Mouse (Mus musculus): ENCODE measurements around the gene Ptpn14.
A peak's percentile ranks its signal among the peaks of the same experiment; 100 is the strongest.

The Ptpn14 gene

DNA sequence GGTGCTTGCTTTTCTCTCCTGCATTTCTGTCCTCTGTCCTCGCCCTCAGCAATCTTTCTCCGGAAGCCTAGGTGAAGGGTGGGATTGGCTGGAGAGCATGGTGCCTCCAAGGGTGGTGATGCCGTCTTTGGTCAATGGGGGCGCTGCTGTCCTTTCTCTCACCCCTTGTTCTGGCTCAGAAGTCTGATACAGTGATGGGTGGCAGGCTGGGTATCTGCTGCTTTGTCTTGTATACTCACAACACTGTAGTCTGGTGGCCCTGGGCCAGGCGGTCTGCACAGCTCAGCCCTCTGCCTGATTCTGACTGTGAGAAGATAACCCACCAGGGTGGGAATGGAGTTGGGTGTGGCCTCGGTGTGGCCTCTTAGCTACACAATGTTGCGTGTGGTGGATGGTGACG is 142.5 kb downstream of the Ptpn14 start:
- no peak for DNase-seq

DNA sequence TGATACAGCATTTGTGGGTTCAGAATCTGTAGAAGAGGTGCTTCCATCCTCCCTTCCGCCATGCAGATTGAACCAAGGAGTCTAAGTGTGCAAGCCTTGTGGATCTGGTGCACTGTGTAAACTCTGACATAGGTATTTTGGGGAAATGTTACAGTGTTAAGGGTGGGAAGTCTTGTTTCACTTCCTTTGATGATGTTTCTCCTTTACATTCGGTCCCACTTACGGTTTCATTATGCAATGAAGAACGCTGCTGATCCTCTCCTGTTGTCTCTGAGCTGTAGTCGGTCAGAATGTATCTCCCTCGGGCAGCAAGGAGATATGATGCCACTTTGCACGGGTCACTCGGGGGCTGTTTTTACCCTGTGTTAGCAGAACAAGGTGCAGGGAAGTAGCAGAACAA is 143.6 kb downstream of the Ptpn14 start:
- DNase-seq, result no peak

DNA sequence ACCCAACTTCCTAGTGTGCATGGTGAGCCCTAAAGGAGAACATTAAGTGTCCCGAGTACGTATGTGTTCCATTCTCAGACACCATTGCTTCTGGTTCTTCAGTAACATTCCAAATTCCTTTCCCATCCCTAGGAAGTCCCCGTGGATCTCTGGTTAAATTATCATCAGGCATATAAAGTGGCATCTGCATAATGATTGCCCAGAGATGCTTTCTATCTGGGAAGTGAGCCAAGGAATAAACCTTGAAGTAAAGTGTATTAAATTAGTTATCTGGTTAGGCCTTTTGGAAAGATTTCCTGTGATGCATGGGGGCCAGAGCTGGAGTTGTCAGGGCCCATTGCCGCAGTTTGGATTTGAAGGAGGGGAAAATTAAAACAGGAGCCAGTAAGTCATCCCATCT is 144.0 kb downstream of the Ptpn14 start:
- DNase-seq, result no peak

DNA sequence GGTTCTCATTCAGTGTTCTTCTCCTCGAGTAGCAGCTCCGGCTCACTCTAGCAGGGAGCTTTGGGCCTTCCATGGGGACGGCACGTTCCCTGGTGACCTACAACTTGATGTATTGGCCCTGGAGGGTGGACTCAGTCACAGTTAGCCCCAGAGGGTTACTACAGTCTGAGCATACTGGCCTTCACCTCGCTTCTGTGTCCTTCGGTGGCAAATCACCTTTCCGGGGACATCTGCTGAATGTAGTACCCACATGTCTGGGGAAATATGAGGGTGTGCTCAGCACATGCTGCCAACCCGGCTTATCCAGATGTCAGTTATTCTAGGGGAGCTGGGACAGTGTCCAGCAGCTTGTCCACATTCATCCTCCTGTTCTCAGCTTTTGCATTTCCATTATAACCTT is 145.5 kb downstream of the Ptpn14 start:
- peak; percentile 27 for DNase-seq

DNA sequence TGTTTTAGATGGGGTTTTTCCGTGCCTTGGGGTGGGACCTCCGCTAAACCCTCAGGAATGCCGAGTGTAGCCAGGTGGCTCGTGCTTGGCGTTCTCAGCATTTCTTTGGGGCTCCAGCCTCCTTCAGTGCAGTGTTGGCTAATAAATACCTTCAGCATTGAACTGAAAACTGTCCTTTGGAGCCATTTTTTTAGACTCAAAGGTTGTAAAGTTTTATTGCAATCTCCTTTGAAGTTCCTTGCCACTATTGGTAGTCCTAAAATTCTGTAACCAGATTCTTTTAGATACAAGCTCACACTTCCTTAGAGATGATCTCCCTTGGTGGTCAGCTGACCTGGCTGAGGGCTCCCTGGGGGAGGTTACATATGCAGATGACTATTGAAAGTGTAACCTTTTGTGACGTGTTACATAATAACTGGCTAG is 147.4 kb downstream of the Ptpn14 start:
- peak; percentile 71 for DNase-seq

DNA sequence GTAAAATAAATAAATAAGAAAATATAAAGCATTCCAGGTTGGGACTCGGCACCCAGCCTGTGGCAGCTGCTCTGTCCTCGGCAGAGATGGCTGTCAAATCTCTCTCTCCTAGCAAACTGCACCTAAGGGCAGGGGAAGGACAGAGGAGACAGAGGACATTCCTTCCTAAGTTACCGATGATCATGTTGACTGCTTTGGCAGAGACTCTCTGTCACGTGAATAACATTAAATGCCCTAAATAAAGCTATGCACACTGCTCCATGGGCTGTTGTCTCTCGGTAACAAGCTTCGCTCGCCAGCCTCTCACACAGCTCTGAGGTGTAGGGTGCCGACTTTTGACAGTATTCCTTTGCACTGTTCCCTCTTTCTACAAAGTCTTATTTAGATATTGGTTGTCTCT is 148.1 kb downstream of the Ptpn14 start:
- DNase-seq, result no peak

DNA sequence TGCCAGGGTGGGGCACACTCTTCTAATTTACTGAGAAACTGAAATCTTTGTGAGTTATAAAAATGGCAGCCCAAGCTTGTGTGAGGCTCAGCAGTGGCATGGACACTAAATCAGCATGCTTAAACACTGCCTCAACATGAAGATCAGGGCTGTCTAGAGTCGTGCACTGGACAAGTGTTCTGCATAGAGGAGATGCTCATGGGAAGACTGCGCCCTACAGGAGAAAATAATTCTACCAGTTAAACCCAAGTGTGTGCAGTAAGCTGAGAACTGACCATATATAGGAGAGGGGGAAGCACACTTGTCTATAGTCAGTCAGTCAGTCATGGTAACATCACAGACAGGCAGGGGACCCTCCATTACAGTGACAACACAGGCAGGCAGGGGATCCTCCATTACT is 151.1 kb downstream of the Ptpn14 start:
- DNase-seq, result no peak

DNA sequence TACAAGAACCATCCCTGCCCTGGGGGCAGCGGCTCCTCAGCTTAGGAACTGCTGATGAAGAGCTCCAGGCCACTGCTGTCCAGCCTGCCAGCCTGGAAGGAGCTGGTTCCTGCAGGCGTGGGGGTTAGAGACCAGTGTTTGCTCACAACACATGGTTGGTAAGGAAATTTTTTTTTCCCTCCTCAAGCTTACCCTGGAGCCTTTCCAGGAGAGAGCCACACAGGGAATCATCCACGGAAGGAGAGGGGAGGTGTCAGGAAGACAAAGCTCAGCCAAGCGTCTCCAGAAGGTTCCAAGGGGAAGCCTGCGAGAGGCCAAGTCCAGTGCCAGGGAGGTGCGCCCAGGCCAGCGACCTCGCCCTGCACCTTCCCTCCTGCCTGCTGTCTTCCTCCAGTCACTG is 151.9 kb downstream of the Ptpn14 start:
- DNase-seq, result peak; percentile 77

DNA sequence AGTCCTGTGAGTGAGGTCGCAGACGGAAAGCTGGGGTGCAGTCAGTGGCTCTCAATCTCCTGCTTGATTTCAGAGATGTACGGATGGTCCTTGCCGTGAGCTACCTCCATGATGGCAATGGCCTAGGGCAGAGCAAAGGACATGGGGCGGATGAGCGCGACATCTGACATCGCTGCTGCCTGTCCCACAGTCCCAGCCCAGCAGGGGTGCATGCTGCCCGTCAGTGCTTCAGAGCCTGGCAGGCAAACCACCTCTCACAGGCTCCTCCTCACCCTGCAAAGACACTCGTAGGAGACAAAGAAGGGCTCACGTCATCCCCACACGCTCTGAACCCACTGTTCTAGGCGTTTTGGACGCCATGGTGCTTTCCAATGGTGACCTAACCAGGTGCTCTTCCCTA is 152.7 kb downstream of the Ptpn14 start:
- DNase-seq, result no peak

DNA sequence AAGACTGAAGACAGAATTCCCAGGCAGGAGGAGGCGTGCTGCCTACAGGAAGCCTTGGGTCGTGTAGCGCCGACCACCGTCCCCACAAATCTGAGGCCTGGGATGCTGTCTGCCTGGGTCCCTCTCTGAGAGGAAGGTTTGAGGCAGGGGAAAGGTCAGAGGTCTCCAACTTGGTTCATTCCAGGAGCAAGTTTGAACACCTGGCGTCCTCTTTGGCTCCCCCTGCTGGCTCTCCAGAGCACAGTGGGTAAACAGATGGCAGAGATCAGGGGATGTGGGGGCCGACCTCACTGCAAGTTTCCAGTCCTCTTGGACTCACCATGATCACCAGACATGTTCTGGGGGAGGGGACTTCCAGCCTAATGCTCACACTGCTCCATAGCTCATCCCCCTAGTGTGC is 154.8 kb downstream of the Ptpn14 start:
- DNase-seq, result no peak

DNA sequence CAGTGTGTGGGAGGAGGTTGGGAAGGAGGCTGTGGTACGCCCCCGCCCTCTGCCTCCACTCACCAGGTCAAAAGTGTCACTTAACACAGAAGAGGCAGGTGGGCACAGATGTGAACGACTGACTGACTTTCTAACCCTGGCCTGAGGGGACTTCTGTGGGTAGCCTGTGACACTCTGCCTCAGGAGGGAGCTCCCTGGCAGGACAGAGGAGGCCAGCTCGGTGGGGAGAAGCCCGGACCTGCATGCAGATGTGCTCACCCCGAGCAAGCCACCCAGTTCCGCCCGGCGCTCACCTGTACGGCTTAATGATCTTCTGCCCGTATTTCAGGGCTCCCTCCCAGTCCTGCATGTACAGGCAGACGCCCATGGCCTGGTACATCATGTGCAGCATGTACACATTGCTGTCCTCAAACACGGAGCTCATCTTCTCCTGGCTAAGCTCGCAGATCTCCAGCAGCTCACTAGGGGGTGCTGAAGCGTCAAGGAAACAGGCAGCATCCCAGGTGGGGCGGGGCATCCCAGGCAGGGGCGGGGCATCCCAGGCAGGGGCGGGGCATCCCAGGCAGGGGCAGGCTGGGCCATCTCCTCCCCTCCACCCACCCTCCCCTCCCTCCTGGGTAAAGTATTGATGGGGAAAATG is 155.6 kb downstream of the Ptpn14 start:
- DNase-seq, result peak; percentile 34

DNA sequence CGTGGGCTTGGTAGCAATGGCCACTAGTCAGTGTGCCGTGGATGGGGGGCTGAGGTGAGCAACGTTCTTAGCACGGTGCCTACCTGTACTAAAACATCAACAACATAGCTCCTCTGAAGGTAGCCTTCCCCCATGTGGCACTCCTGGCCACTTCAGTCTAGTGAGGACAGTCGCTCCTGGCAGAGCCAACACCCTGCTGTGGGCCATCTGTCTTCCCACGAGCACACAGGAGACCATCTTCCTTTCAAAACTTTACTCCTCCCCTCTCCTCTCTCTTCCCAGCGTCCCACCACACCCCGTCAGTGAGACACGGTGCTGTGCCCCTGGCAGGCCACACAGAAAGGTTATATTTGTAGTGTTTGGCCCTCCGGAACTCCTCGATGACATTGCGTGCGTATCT is 156.9 kb downstream of the Ptpn14 start:
- no peak for DNase-seq

DNA sequence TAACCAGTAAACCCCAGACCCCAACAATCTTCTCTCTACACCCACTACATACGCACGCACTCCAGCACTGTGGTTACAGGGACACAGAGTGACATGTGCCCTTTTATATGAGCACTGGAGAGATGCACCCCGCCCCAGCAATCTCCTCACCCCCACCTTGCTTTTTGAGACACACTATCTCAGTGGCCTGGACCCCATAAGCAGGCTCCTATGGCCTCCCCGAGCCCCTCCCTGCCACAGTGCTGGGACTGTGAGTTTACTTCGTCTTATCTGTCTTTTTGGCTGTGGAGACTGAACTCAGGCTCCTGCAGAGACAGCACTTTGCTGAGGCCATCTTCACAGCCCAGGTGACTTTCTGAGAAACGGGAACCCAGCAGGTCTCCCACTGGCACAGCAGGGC is 157.9 kb downstream of the Ptpn14 start:
- DNase-seq, result no peak

DNA sequence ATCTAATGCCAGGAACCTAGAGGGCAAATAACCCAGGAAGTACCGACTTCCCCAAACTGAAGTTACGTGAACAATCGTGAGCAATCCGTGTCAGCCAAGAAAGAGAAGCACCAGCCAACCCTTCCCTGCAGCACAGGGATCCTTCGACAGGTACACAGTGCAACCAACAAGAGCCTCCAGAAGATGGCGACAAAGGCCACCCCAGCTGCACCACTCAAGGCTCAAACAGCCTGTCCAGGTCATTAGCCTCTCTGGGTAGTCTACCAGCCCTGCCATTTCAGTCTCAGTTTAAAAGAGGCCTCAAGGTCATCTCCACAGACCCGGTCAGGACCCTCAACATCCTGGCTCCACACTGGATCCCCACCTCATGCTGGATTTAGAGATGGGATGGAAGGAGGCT is 159.4 kb downstream of the Ptpn14 start:
- peak; percentile 50 for DNase-seq

DNA sequence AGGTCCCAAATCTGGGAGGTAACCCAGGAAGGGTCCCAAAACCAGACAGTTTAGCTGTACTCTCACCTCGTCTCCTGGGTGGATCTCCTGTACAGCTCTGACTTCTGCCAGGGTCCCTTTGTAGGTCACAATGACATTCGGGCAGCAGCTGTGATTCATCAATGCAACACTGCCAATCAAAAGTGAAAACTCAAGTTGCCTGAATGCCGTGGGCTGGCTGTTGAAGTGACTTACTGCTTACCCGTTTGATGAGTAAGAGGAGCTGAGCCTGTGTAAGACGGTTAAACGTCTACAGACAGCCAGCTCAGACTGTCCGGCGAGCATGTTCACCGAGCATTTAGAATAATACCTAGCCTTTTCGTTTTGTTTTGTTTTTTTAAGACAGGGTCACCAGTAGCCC is 160.7 kb downstream of the Ptpn14 start:
- DNase-seq, result no peak

DNA sequence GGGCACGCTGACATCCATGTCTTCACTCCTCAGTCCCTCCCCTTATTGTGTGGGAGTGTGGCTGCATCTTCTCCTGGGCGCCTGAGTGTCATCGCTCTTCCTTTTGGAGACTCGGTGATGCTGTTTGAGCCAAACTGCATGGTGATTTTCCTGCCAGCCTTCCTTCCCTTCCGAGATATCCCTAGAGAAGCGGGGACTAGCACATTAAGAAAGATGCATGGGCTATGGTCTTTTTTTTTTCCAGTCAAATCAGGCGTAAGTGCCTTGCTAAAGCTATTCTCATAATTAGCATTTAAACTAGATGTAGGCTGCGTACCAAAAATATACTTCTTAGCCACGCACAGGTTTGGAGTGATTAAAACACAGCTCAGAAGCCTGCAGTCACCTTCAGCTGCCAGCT is 166.1 kb downstream of the Ptpn14 start:
- no peak for DNase-seq

DNA sequence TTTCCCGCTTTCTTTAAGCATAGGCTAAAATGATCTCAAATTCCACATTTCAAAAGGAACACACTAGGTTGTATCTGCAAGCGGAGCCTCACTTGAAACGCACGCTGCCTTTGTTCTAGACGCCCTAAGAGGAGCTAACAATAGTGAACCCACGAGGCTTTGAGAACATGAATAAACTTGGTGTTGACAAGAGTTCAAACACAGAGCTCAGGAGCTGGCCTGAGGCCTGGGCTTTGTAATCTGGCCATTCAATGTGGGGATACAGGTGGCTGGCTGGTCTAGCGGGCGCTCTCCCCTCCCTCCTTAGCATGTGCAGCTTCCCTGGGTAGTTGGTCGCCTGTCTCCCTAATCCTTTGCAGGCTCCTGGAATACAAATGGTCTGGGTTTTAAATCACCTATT is 169.8 kb downstream of the Ptpn14 start:
- no peak for DNase-seq

DNA sequence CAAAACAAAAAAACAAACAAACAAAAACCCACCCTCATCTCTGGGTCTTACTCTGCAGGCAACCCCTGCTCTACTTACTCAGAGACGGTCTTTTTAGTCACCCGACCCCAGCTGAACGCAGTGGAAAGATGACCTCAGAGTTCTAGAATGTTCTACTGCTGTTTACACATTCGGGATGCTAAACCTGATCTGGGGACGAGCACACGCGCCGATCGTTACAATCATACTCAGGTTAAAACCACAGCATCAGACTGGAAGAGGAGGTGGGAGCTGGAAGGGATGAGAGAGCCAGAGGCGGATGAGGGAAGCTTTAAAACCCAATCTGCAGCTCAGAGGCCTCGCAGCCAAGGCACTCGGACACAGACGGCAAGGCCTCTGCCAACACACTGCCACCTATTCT is 170.6 kb downstream of the Ptpn14 start:
- DNase-seq, result no peak

DNA sequence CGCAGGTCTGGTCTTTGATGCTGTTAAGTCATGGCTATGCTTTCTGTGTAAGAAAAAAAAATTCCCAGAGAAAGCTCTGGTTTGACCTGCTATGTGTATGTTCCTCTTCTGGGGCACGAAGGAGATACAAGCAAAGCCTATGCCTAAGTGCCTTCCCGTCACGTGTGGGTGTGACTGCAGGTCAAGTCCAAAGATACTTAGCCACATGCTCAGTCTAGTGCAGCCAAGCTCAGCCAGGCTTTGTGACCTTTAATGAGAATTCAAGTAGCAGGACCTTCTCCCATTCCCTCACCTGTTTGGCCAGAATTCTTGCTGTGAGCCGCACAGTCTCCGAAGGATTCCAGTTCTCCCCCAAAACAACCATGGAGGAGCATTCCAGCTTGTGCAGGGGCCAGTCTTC is 171.5 kb downstream of the Ptpn14 start:
- peak; percentile 25 for DNase-seq

DNA sequence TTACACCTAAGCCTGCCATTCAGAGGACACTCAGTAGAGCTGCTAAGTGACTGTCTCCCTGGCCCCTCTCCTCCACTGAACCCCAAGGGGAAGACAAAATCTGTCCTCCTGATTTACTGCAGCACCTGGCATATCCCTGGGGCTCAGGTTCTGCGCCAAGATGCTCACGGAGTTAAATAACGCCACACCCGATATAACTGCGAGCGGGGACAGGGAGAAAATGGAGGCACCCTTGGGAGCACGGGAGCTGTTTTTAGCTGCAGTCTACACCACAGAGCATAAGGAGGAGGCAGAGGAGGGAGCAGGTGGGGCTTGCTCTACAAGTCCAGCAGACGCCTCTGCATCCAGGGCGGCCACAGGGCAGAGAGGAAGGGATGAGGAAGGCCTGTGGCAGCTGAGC is 174.3 kb downstream of the Ptpn14 start:
- no peak for DNase-seq

DNA sequence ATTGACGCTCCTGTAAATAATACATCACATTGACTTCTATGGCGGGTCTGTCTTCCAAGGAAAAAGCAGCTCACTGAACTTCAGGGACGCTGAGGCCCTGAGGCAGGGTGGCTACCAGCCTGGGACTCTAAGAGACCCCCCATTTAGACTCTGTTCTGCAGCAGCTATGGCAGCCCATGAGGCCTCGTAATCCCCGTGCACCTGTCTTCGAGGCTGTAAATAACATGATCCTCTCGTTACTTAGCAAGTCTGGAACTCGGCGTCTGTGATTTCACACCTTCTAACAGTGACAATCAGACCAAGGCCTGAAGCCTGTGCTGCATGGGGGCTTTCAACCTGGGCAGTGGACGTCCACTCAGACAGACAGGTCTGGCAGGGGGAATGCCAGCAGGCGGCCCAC is 175.1 kb downstream of the Ptpn14 start:
- DNase-seq, result no peak

DNA sequence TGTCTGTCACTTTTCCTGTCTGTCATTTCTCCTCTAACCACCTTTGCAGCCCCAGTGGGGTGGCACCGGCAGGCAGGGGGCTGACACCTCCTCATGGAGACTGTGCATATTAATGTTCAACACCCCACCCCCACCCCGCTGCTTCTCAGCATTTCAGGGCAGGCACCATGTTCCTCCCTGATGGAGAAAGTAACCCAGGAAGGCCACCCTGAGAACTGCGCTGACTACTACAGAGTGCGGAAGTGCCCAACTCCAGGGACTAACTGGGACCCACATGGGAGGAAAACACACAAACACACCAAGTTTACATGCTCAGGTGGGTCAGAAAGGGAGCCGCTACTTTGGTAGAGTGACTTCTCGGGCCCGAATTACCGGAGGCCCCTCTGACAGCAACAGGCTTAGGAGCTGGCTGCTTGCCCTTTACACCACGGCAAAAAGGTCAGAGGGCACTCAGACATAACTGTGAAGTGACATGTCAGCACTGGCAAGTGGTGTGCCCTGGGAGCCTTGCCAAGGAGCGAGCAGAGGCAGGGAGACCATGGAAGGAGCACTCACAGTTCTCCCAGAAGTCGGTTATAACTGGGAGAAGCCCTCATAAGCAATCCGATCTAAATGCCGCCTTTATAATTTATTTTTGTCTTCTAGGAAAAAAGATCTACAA is 182.7 kb downstream of the Ptpn14 start:
- peak; percentile 72 for DNase-seq

DNA sequence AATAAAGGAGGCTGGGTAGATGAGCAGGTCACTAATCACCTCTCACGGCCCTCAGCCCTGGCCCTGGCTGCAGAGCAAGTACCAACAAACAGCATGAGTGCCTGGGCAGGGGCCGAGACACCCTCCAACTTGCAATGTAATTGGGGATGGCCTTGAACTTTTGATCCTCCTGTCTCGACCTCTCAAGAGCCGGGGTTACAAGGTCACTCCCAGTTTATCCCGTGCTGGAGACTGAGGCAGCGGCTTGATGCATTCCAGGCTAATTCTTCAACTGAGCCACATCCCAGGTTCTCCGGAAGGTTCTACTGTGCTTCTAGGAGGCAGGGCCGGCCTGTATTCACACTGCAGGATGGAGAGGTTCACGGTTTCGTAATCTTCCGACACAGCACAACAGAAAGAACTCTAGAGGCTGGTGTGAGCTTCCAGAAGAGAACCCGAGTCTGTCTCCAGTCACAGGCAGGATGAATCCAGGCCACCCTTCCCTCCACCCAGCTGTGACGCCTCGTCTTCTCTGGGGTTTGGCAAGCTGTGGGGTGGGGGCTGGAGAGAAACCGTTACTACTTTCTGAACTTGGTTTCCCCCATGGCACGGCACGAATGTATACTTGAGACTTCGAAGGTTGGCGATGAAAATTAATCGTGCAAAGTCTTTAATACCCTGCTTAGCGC is 185.2 kb downstream of the Ptpn14 start:
- no peak for DNase-seq

DNA sequence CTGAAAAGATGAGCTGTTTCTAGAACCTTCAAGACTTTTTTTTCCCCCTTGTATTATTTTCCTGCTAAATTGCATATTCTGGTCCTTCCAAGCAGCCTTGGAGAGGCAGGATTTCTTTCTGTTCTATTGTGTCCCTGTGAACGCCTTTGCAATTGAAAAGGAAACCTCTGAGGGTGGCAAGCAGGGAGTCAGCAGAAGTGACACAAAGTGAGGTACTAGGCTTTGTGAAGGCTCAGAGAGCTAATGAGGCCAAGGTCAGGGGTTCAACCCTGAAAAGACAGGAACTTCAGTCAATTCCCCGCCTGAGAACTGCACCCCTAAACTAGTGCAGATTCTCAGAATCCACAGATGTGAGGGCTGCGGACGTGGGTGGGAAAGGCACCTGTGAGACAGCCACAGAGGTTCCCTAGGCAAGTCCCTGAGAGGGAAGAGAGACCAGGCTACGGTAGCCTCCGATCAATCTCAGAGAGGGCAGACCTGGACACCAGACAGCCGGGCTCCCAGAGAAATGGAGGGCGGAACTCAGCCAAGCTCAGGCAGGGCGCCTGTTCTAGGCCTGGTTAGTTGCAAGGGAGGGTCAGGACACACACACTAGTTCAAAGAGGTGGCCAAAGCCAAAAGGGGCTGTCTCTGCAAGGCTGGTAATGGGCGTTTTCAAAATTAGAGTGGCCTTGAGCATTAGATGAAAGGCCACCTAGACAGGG is 188.5 kb downstream of the Ptpn14 start:
- DNase-seq, result no peak

Data from kidney, adult 11 months (tissue).